Mouse (Mus musculus) megakaryocyte, embryonic 14.5 days (primary cell): ENCODE measurements around the gene Mxi1.

Source experiments
- FLI1 ChIP-seq: IDR thresholded peaks from 2 replicates; pipeline ENCODE4 v1.6.1; 2012; ENCODE audit warnings: low read length, inconsistent platforms, mixed read lengths
- GATA1 ChIP-seq: IDR thresholded peaks from 3 replicates; pipeline ENCODE4 v1.6.1; 2012; ENCODE audit warnings: mixed read lengths, low read length, inconsistent platforms, borderline replicate concordance

- TF ChIP-seq GATA1, result no peak
- TF ChIP-seq FLI1, result no peak
Measured at GRCm38 (mm10) chr19:53321273-53321672, 11.0 kb downstream of the Mxi1 start.
